Mouse (Mus musculus): ENCODE results near the gene Oas1d. TPM values are rescaled to one million over a fixed set of nuclear protein-coding genes. Genes with fewer than 3 reads are reported as not detected.
"Not testable (repeated sequence)": the region's sequence is repeated elsewhere in the genome, so short reads cannot be mapped to it uniquely, and the experiment has no call there.

Gene Oas1d
- total RNA-seq (2017) = not detected in 2 replicates

- not testable (repeated sequence) for ATAC-seq (ENCODE audit: extremely low read depth, insufficient number of reproducible peaks, low FRiP score, poor library complexity, severe bottlenecking)
Observed at GRCm38 (mm10) chr5:120914204-120914603, at the start of gene Oas1d. Gene Oas1d (plus strand): TSS chr5:120914536.

- no peak for ATAC-seq (ENCODE audit: extremely low read depth, insufficient number of reproducible peaks, low FRiP score, poor library complexity, severe bottlenecking)
Observed at GRCm38 (mm10) chr5:120865336-120865860, 48.9 kb upstream of the Oas1d start.

GRCm38 (mm10) chr5:120869436-120870015, 44.8 kb upstream of the Oas1d start:
- ATAC-seq (ENCODE audit: extremely low read depth, insufficient number of reproducible peaks, low FRiP score, poor library complexity, severe bottlenecking) = no peak

- no peak for ATAC-seq (ENCODE audit: extremely low read depth, insufficient number of reproducible peaks, low FRiP score, poor library complexity, severe bottlenecking)
Observed at GRCm38 (mm10) chr5:120870081-120870480, 44.3 kb upstream of the Oas1d start.

- no peak for ATAC-seq (ENCODE audit: extremely low read depth, insufficient number of reproducible peaks, low FRiP score, poor library complexity, severe bottlenecking)
Observed at GRCm38 (mm10) chr5:120870782-120871181, 43.6 kb upstream of the Oas1d start.

- ATAC-seq (ENCODE audit: extremely low read depth, insufficient number of reproducible peaks, low FRiP score, poor library complexity, severe bottlenecking) = no peak
Observed at GRCm38 (mm10) chr5:120871469-120871868, 42.9 kb upstream of the Oas1d start.

- ATAC-seq (ENCODE audit: extremely low read depth, insufficient number of reproducible peaks, low FRiP score, poor library complexity, severe bottlenecking) = not testable (repeated sequence)
Observed at GRCm38 (mm10) chr5:120876839-120877238, 37.5 kb upstream of the Oas1d start.

GRCm38 (mm10) chr5:120877407-120877806, 36.9 kb upstream of the Oas1d start:
- not testable (repeated sequence) for ATAC-seq (ENCODE audit: extremely low read depth, insufficient number of reproducible peaks, low FRiP score, poor library complexity, severe bottlenecking)

GRCm38 (mm10) chr5:120878803-120879202, 35.5 kb upstream of the Oas1d start:
- ATAC-seq (ENCODE audit: extremely low read depth, insufficient number of reproducible peaks, low FRiP score, poor library complexity, severe bottlenecking) = not testable (repeated sequence)

- not testable (repeated sequence) for ATAC-seq (ENCODE audit: extremely low read depth, insufficient number of reproducible peaks, low FRiP score, poor library complexity, severe bottlenecking)
Observed at GRCm38 (mm10) chr5:120881681-120882080, 32.7 kb upstream of the Oas1d start.

GRCm38 (mm10) chr5:120887413-120887812, 26.9 kb upstream of the Oas1d start, which contains the start of gene Oas1g:
Gene Oas1g (minus strand): TSS chr5:120887613.
- not testable (repeated sequence) for ATAC-seq (ENCODE audit: extremely low read depth, insufficient number of reproducible peaks, low FRiP score, poor library complexity, severe bottlenecking)

- no peak for ATAC-seq (ENCODE audit: extremely low read depth, insufficient number of reproducible peaks, low FRiP score, poor library complexity, severe bottlenecking)
Observed at GRCm38 (mm10) chr5:120887831-120888230, 26.5 kb upstream of the Oas1d start.

- not testable (repeated sequence) for ATAC-seq (ENCODE audit: extremely low read depth, insufficient number of reproducible peaks, low FRiP score, poor library complexity, severe bottlenecking)
Observed at GRCm38 (mm10) chr5:120888294-120888815, 26.0 kb upstream of the Oas1d start.

GRCm38 (mm10) chr5:120890026-120890425, 24.3 kb upstream of the Oas1d start:
- no peak for ATAC-seq (ENCODE audit: extremely low read depth, insufficient number of reproducible peaks, low FRiP score, poor library complexity, severe bottlenecking)

- ATAC-seq (ENCODE audit: extremely low read depth, insufficient number of reproducible peaks, low FRiP score, poor library complexity, severe bottlenecking) = no peak
Observed at GRCm38 (mm10) chr5:120890991-120891390, 23.3 kb upstream of the Oas1d start.

GRCm38 (mm10) chr5:120891566-120892242, 22.6 kb upstream of the Oas1d start:
- not testable (repeated sequence) for ATAC-seq (ENCODE audit: extremely low read depth, insufficient number of reproducible peaks, low FRiP score, poor library complexity, severe bottlenecking)

GRCm38 (mm10) chr5:120892243-120892660, 22.1 kb upstream of the Oas1d start:
- no peak for ATAC-seq (ENCODE audit: extremely low read depth, insufficient number of reproducible peaks, low FRiP score, poor library complexity, severe bottlenecking)

- not testable (repeated sequence) for ATAC-seq (ENCODE audit: extremely low read depth, insufficient number of reproducible peaks, low FRiP score, poor library complexity, severe bottlenecking)
Observed at GRCm38 (mm10) chr5:120893866-120894265, 20.5 kb upstream of the Oas1d start.

GRCm38 (mm10) chr5:120894692-120895091, 19.6 kb upstream of the Oas1d start:
- ATAC-seq (ENCODE audit: extremely low read depth, insufficient number of reproducible peaks, low FRiP score, poor library complexity, severe bottlenecking) = not testable (repeated sequence)

All from neutrophil, adult 5-6 weeks (primary cell).